Mouse (Mus musculus) monocyte, adult 5-6 weeks (primary cell): Measurements from ENCODE around the gene Rpn2. TPM values are rescaled to one million over a fixed set of nuclear protein-coding genes. Genes with fewer than 3 reads are reported as not detected.

ENCODE experiments used
- ATAC-seq: fragments of 153-309, 156-312 bp; replicated peaks from 2 replicates; pipeline ENCODE4 v1.8.0; 2017; ENCODE audit warnings: mild to moderate bottlenecking; ENCODE audit not compliant: low TSS enrichment, insufficient number of reproducible peaks, severe bottlenecking, poor library complexity, low FRiP score
- total RNA-seq: library from RNA; stranded (forward); fragments of 200-1000, 200-491, 200-594 nt; gene quantifications from 3 replicates; pipeline ENCODE4 v1.2.3, GENCODE M21; 2017

Gene Rpn2
- total RNA-seq, 1 experiment from 2014 or later, result 116 TPM

GRCm38 (mm10) chr2:157307715-157308265, 29.0 kb downstream of the Rpn2 start:
- no peak for ATAC-seq

GRCm38 (mm10) chr2:157308273-157308917, 29.6 kb downstream of the Rpn2 start:
- no peak for ATAC-seq

- no peak for ATAC-seq
Observed at GRCm38 (mm10) chr2:157309611-157310010, 30.8 kb downstream of the Rpn2 start.

GRCm38 (mm10) chr2:157310963-157311637, 32.3 kb downstream of the Rpn2 start:
- ATAC-seq, result no peak

GRCm38 (mm10) chr2:157313718-157314117, 34.9 kb downstream of the Rpn2 start:
- ATAC-seq, result no peak

- ATAC-seq, result no peak
Observed at GRCm38 (mm10) chr2:157314310-157314709, 35.5 kb downstream of the Rpn2 start.

GRCm38 (mm10) chr2:157315486-157315885, 36.7 kb downstream of the Rpn2 start:
- ATAC-seq, result no peak

GRCm38 (mm10) chr2:157316358-157316933, 37.6 kb downstream of the Rpn2 start:
- ATAC-seq, result no peak

- no peak for ATAC-seq
Observed at GRCm38 (mm10) chr2:157317220-157317619, 38.4 kb downstream of the Rpn2 start.

GRCm38 (mm10) chr2:157320135-157320534, 41.3 kb downstream of the Rpn2 start:
- ATAC-seq, result no peak

GRCm38 (mm10) chr2:157320886-157321285, 42.1 kb downstream of the Rpn2 start:
- ATAC-seq, result no peak

- no peak for ATAC-seq
Observed at GRCm38 (mm10) chr2:157322029-157322766, 43.4 kb downstream of the Rpn2 start.

- no peak for ATAC-seq
Observed at GRCm38 (mm10) chr2:157325238-157325637, 46.4 kb downstream of the Rpn2 start.

- no peak for ATAC-seq
Observed at GRCm38 (mm10) chr2:157328106-157328505, 49.3 kb downstream of the Rpn2 start.

- no peak for ATAC-seq
Observed at GRCm38 (mm10) chr2:157328570-157328969, 49.8 kb downstream of the Rpn2 start.

GRCm38 (mm10) chr2:157332059-157332458, 53.2 kb downstream of the Rpn2 start:
- ATAC-seq, result no peak

GRCm38 (mm10) chr2:157338663-157339062, 59.8 kb downstream of the Rpn2 start:
- 0 out of 2 replicates have a peak, but pooled peaks have one; percentile 56 for ATAC-seq

- no peak for ATAC-seq
Observed at GRCm38 (mm10) chr2:157339532-157339931, 60.7 kb downstream of the Rpn2 start.

GRCm38 (mm10) chr2:157340221-157340741, 61.5 kb downstream of the Rpn2 start:
- ATAC-seq, result no peak
